Mouse (Mus musculus) c-Kit-positive CD71-positive TER-119-positive erythroid progenitor cells, embryonic 14.5 days (primary cell): ENCODE data around the gene Xpnpep1.
A peak's percentile ranks its signal among the peaks of the same experiment; 100 is the strongest.

Experiments used
- DNase-seq: peaks from one replicate; pipeline ENCODE4 v3.0.0-alpha.2; 2013; ENCODE audit warnings: low spot score

Gene Xpnpep1

GRCm38 (mm10) chr19:53066531-53066930 is 26.5 kb upstream of the Xpnpep1 start:
- DNase-seq = no peak

- no peak for DNase-seq
Observed at GRCm38 (mm10) chr19:53064972-53065361, 25.0 kb upstream of the Xpnpep1 start.

- no peak for DNase-seq
Observed at GRCm38 (mm10) chr19:53064292-53064971, 24.4 kb upstream of the Xpnpep1 start.

GRCm38 (mm10) chr19:53062046-53062445 is 22.0 kb upstream of the Xpnpep1 start:
- DNase-seq = no peak

- DNase-seq = no peak
Observed at GRCm38 (mm10) chr19:53059344-53060111, 19.5 kb upstream of the Xpnpep1 start.

- peak; percentile 76 for DNase-seq
Observed at GRCm38 (mm10) chr19:53058726-53059334, 18.8 kb upstream of the Xpnpep1 start.

- no peak for DNase-seq
Observed at GRCm38 (mm10) chr19:53057980-53058725, 18.1 kb upstream of the Xpnpep1 start.

GRCm38 (mm10) chr19:53053355-53053754 is 13.3 kb upstream of the Xpnpep1 start:
- no peak for DNase-seq

- DNase-seq = no peak
Observed at GRCm38 (mm10) chr19:53052031-53052670, 12.1 kb upstream of the Xpnpep1 start.

- no peak for DNase-seq
Observed at GRCm38 (mm10) chr19:53051288-53051985, 11.4 kb upstream of the Xpnpep1 start.

- DNase-seq = peak; percentile 38
Observed at GRCm38 (mm10) chr19:53050100-53050499, 10.1 kb upstream of the Xpnpep1 start.

- no peak for DNase-seq
Observed at GRCm38 (mm10) chr19:53047208-53047607, 7.2 kb upstream of the Xpnpep1 start.

- no peak for DNase-seq
Observed at GRCm38 (mm10) chr19:53043423-53044125, 3.6 kb upstream of the Xpnpep1 start.

GRCm38 (mm10) chr19:53041570-53041969 is 1.6 kb upstream of the Xpnpep1 start:
- no peak for DNase-seq

GRCm38 (mm10) chr19:53041133-53041510 is 1.1 kb upstream of the Xpnpep1 start:
- DNase-seq = no peak

GRCm38 (mm10) chr19:53039090-53039489 is 924 bp downstream of the Xpnpep1 start:
- no peak for DNase-seq

- DNase-seq = peak; percentile 97
Observed at GRCm38 (mm10) chr19:53038435-53038938, 1.5 kb downstream of the Xpnpep1 start.

GRCm38 (mm10) chr19:53037925-53038419 is 2.0 kb downstream of the Xpnpep1 start:
- DNase-seq = peak; percentile 28

GRCm38 (mm10) chr19:53033159-53033943 is 6.7 kb downstream of the Xpnpep1 start:
- DNase-seq = peak; percentile 63
